Mouse (Mus musculus): ENCODE data around the gene Itgb5.

Gene Itgb5

DNA sequence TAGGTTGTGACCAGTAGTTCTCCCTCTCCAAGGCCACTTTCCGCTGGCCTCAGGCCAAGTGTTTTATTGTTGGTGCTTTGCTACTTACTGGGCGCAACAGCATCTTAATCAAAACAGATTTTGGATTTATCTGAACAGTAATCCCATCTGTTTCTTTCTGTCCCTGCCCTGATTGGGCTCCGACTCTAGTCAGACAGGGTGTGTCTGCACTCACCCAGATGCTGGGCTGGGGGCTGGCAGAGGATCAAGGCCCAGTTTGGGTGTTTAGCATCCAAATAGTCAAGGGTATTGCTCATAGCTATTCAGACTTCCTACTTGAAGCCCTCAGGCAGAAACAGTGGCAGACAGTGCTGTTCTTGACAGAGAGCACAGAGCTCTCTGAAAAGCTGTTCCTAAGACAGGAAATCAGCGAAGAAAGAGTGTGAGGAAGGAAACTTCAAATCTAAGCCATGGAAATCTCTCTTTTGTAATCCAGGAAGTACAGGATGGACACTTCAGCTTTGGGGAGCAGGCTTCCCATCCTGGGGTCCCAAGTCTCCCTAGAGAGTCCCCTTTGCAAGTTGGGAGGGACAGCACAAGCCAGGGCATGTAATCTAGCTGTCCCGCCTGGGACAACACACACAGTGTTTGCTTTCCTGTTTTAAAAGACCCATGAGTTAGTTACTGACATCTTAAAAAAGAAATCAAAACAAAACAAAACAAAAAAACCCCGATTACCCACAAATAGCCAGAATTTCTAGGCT is 48.7 kb downstream of the Itgb5 start:
- peak; percentile 59 to 69 for DNase-seq (ENCODE audit: low spot score in 2 of 2)

DNA sequence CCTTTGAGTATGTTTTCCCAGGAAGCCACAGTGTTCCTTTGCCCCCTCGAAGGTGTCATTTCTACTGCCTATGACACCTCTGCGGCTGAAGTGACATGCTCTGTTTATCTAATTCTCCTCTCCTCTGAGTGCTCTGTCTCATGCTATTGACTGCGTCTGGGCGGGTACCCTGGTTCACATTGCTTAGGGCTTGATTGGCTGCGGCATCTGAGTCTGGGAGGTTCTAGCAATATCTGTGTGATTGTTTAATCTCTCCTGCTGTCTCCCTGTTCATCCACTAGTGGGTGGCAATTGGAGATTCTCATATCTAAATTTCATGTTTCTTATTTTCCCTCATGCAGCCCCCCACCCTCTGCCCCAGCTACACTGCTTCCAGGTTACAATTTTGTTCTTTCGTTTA is 49.6 kb downstream of the Itgb5 start:
- DNase-seq (ENCODE audit: low spot score in 2 of 2) = no peak

DNA sequence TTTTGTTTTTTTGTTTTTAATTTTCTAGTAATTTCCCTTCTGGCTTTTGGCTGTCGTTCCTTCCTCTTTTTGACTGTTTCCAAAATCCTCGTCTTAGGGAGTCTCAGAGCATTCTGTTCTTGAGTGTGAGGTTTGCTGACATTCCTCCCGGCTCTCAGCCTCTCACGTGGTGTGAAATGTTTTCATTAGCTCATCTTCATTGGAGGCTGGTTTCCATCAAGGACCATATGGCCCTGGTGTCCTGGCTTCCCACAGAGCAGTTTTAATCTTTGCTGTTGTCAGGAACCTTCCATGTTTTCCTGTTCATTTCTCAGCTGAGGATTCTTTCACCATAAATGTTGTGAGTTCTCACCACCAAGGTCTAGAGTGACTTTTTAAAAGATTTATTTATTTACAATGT is 50.1 kb downstream of the Itgb5 start:
- DNase-seq (ENCODE audit: low spot score in 2 of 2) = peak in 1 of 2 experiments; percentile 48

DNA sequence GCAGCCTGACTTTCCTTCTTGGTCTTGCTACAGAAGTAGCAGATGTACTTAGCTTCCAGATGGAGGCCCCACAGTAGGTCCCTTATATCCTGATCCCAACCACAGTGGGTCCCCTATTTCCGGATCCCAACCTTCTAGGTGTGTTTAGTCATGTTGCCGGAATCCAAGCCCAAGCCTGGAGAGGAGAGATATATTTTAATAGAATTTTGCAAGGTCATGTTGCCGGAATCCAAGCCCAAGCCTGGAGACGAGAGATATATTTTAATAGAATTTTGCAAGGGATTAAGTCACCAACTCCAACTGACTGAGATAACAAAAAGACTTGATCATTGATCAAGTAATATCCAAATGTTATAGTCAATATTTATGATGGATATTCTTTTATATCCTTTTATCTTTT is 51.3 kb downstream of the Itgb5 start:
- DNase-seq (ENCODE audit: low spot score in 2 of 2) = no peak

DNA sequence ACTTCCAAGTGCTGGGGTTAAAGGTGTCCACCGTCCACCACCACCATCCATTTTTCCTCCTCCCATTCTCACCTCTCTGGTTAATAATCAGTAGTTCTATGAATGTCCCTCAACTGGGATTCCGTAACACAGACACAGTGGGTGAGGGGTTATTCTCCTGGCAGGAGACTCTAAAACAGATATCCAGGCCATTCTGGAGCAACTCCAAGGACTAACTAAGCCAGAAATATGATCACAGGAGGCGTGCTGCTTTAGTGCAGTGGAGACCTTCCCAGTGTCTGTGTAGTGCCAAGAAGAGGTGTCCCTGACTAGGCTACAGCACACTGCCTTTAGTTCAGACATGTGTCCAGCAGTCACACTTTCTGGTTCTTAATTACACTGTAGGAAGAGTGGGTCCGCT is 53.1 kb downstream of the Itgb5 start:
- DNase-seq (ENCODE audit: low spot score in 2 of 2) = peak; percentile 74 to 80

DNA sequence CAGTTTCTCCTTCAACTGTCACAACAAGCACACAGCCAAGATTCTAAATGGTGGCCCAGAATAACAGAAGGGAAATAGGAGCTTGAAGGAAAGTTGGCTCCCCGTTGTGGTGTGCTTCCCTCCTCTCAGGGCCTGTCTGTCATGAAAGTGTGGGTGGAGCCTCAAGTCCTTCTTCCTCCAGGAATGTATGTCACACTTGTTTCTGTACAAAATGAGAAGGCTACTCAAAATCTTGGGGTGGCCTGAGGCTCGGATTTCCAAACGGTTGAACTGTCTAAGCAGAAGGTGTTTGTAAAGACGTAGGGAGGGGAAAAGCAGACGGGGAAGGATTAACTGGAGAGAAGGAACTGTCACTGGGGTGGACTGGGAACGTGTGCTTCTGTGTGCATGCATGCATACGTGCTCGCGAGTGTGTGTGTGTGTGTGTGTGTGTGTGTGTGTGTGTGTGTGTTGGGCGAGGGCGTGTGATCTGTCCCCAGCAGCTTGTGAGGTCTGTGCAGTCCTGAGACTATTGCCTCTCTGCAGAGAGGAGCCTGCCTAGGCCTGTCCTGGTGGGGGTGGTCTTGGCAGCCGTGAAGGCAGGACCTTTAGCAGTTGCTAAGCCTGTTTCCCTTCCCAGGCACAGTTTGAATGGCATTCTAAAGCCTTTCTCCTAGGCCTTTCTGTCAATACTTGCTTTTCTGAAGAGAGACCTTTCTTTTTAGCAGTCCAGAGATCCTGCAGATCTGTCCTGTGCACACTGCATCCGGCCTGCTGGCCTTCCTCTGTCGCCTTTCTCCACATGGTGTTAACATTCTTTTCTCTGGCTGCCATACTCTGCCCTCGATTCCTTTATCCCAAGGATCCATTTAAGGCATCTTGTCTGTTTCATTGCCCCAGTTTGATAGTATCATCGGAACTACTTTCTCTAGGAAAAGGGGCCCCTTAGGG is 53.8 kb downstream of the Itgb5 start:
- no peak for DNase-seq (ENCODE audit: low spot score in 2 of 2)

DNA sequence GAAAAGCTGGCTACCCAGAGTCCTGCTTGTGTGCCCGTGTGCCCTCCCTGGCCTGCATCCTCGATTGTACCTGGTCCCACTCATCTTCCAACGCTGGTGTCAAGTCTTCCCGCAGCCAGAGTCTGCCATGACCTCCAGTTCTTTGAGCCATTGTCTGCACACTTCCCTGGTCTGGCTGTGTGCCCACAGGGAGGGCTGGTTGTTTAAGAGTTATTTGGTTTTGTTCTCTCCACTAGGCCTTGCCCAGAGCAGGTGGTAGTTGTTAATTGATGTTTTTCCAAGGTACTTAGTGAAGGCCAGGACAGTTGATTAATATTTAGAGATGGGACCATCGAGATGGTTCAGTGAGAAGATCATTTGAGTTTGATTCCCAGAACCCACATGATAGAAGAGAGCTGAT is 54.7 kb downstream of the Itgb5 start:
- DNase-seq (ENCODE audit: low spot score in 2 of 2) = no peak

DNA sequence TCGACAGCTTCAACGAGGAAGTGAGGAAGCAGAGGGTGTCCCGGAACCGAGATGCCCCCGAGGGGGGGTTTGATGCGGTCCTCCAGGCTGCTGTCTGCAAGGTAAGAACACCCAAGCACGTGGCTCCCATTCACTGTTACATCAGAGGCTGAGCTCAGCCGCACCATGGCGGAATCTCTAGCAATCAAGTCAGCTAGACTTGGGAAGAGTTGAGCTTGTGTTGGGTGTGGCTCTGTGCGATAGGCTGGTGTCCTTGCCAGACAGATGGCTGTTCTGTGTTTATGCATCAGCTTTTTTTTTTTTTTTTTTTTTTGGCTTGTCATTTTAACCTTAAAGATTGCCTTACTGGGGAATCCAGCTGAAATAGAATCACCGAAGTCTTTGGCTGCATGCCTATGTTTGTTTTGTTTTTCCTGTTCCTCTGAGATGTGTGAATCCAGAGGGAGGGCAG is 55.6 kb downstream of the Itgb5 start:
- DNase-seq (ENCODE audit: low spot score in 2 of 2) = peak; percentile 49 to 52

DNA sequence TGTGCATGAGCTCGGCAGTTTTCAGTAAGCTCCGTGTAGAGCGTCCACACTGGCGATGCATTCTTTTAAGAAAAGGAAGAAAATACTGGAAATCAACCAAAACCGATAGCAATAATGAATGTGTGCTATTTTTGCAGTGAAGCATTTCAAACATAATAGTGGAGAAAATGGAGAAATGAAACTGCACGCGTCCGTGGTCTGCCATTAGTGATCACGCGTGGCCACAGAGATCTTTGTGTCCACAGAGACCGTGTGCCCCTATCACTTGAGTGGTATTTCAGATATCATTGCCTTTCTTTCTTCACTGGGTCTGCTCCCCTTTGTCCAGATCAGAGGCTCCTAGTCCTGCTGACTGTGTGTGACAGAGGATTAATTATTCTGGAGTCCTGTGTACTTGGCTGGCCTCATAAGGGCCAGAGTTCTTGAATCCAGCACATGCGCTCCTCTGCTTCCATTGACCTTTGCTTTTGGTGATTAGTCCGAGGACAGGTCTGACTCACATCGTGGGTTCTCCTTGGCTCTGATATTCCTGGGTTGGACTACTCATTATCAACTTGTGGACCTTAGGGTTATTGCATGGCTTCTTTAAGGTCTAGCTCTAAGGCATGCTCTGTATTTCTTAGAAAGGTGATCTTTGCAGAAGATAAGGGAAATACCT is 56.3 kb downstream of the Itgb5 start:
- no peak for DNase-seq (ENCODE audit: low spot score in 2 of 2)

DNA sequence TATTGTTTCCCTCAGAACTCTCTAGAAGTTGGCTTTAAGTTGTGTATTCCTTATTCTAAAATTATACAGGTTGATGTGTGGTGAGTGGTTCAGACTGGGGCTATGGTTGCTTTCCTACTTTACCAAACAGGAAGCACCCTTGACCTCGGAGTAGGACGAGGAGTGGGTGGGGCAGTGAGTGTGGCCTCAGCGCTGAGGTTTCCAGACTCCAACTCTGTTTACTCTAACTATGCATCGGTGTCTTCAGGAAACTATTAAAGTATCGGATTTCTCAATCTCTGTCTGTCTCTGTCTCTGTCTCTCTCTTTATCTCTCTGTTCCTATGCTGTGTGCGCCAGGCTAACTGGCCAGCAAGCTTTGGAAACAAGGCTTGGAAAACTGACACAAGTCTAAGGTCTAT is 57.2 kb downstream of the Itgb5 start:
- peak; percentile 37 to 39 for DNase-seq (ENCODE audit: low spot score in 2 of 2)

DNA sequence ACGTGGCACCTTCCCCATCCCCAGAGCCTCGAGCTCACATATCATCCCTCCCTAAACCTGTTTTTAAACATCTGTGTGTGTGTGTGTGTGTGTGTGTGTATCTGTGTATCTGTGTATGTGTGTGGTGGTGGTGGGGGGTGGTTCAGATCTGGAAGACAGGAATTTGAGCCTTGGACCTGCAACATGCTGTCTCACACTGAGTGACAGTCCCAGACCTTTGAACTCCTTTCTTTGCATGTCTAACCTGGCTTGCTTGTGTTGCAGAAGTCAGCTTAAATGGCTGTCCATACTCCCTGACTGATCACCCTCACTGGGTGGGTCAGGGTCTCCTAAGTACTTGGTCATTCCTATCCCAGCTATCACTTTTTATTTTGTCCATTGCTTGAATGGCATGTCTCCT is 58.5 kb downstream of the Itgb5 start:
- DNase-seq (ENCODE audit: low spot score in 2 of 2) = no peak

DNA sequence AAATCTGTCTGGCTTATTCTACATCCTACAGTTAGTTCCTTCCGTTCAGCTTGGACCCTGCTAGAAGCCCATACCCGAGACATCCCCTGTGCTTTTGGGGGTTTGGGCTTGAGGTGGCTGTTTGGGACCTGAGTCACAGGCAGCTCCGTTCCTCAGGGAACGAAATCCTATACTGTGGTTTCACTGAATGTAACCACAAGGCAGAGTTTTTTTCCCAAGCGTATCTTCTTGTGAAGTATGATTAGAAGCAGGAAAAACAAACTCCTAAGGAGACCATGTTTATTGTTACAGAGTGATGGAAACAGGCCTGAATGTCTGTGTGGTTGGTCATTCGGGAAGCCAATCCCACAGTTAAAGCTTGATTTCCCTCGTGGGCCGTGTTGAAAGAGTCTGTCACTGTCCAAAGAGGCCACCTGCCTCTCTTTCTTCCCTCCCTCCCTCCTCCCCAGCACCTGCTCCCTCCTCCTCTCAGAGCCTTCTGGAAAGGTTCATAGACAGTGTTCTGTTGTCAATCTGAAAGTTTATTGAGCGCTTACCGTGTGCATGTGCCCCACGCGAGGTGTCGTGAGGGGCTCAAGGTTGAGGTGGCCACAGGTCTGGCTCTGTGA is 59.6 kb downstream of the Itgb5 start:
- DNase-seq (ENCODE audit: low spot score in 2 of 2) = no peak

DNA sequence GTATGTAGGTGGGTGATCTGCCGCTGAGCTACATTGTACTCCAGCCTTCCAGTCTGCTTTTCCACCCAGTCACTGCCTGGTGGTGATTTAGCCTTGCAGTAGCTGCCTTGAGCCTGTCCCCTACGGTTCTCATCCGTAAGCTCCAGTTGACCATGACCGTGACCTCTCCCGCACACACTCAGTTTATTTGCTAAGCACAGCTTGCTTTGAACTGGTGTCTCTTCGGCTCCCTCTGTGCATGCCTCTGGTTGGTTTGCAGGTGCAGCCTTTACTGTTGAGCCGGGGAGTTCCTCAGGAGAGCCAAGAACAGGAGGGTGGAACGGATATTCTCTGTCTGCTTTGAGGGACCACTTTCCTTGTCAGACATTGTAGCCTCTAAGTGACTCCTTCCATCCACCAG is 61.6 kb downstream of the Itgb5 start:
- no peak for DNase-seq (ENCODE audit: low spot score in 2 of 2)

DNA sequence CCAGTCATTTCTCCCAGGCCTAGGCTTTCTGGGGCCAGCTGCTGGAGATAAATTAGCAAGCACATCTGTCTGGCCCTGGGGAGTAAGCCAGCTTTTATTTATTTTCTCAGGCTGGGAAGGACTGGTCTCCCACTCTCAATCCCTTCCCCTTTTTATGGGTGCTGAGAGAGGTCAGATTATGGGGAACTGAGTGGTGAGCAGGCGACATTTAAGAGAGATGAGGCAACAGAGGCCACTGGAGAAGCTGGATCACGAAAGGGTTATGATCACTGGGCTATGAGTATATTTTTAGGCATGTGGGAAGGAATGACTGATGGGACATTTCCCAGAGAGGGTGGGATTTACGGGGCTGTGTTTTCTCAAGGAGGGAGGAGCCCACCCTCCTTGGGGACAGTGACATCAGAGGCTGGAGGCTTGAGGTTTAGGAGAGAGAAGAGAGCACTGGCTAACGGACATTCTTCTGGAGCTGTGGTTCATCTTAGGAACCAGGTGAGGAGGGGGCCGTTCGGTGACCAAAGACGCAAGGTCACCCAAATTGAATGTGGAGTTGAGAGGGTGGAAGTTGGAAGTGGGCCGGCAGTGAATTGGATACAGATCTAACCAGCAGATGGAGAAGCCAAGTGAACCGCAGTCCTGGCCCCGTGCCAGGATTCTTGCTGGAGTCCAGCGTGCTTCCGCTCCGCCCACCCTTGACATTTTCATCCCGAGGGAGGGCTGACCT is 62.3 kb downstream of the Itgb5 start:
- DNase-seq (ENCODE audit: low spot score in 2 of 2) = peak; percentile 86 to 90

DNA sequence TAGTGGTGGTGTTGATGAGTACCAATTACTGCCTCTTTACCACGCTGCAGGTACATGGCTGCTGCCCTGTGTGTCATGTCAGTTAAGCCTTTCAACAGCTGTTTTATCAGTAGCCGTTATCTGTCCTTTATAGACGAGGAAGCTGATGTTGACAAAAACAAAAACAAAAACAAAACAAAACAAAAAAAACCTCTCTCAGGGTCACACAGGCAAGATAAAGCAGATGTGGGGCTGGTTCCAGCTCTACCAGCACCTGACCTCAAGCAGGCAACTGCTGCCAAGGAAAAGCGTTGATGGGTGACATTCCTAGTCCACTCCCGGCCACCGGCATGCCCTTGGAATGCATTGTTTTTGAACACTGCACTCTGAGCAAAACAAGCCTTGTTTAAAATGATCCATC is 63.1 kb downstream of the Itgb5 start:
- DNase-seq (ENCODE audit: low spot score in 2 of 2) = peak; percentile 70 to 73

DNA sequence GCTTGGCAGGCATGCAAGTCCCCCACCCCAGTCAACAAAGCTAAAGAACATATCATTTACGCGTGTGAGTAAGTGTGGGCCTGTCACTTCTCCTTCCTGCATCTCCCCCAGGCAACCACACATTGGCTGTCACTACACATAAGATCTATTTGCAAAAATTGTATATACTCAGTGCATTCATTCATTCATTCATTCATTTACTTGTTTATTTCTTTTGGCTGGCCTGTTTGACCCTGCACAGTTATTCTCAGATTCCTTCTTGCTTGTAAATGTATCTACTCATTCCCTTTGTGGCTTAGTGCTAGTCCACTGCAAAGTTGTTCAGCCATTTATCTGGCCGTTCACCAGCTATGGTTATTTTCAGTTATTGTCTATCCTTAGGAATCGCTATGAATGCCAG is 64.3 kb downstream of the Itgb5 start:
- no peak for DNase-seq (ENCODE audit: low spot score in 2 of 2)

DNA sequence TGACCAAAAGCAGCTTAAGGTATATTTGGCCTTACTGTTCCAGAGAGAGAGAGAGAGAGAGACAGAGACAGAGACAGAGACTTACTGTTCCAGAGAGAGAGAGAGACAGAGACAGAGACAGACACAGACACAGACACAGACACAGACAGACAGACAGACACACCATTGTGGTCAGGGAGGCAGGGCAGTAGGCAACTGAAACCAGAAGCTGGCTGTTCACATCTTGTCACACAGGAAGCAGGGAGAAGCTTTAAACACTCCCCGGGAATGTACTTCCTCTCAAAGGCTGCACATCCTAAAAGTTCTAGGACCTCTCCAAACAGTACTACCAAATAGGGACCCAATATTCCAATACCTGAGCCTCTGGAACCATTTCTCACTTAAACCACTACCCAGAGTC is 65.0 kb downstream of the Itgb5 start:
- DNase-seq (ENCODE audit: low spot score in 2 of 2) = no peak

DNA sequence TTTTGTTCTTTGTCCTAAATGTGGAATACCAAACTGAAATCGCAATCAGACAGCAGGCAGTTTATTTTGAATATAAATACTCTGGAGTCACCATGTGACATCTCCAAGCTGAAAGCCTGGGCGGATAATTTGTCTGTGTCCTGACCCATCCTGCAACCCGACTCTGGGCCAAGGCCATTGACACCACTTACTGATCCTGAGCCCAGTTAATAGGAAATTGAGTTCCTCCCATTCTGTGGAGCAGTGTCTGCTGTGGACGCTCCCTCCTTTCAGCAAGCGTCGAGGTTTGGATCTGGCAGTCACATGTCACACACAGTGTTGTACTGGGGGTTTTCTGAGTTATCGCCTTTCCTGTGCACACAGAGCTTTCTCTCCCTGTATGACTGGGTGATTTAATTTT is 66.2 kb downstream of the Itgb5 start:
- DNase-seq (ENCODE audit: low spot score in 2 of 2) = no peak

DNA sequence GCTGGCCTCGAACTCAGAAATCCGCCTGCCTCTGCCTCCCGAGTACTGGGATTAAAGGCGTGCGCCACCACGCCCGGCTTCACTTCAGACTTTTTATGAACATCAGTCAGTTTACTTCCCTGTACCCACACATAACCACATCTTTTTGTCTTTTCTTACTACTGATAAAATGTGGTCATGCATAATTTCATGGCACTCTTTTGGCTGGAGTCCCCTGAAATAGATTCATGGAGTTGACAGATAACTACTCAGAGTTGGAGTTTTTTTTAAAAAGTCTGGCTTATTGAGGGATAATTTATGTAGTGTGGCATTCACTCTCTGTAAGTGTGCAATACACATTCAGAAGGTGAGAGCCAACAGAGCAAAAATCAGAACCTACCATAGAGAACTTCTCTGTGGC is 67.3 kb downstream of the Itgb5 start:
- DNase-seq (ENCODE audit: low spot score in 2 of 2) = no peak

DNA sequence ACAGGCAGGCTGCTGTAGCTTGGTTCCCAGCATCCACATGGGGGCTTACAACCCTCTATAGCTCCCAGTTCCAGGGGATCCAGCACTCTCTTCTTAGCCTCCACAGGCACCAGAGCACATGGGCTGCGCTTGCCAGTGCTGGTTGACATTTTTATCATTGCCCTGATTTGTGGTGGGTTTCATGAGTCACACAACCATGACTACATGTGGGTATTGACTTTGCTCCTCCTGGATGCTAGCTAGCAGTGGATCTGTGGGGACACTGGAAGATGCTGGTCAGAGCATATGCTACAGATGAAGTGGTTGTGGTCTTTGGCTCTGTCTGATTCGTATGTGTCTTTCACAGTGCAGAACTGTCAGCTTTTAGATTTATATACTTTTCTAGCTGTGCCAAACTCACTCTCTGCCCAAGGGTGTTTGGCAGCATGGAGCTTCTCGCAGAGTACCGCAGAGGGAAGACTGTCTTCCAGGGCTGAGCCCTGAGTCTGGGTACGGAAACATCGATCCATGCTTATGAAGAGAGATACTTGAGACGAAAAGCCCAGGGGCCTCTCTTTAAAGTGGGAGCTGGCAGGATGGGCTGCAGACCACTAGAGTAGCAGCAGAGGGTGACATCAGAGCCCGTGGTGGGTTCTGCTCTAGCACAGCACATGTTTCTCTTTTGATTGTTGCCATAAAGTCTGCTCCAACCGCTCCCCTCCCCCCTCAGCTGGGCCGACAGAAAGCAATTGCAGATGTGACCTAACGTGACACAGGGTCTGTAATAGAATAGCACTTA is 74.4 kb downstream of the Itgb5 start:
- no peak for DNase-seq (ENCODE audit: low spot score in 2 of 2)

DNA sequence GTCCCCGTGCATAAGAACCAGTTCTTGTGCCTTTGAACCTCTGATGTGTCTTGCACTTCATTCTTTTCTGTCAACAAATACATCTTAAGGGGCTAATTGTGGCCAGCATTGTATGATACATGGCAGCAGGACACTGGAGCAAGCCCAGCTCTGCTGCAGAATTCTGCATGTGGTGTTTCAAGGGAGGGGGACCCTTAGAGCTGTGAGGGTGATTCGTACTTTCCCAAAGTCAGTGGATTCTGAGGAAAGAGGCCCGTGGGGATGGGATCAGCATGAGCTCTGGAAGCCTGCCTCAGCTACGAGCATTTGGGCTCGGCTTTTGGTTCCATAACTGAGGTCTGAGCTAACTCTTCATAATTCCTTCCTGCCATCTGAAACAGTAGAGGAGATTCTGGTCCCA is 75.1 kb downstream of the Itgb5 start:
- DNase-seq (ENCODE audit: low spot score in 2 of 2) = no peak
